Mouse (Mus musculus): ENCODE data around the gene Myo15b.
"Not testable (repeated sequence)": the region's sequence is repeated elsewhere in the genome, so short reads cannot be mapped to it uniquely, and the experiment has no call there.

Myo15b gene

DNA sequence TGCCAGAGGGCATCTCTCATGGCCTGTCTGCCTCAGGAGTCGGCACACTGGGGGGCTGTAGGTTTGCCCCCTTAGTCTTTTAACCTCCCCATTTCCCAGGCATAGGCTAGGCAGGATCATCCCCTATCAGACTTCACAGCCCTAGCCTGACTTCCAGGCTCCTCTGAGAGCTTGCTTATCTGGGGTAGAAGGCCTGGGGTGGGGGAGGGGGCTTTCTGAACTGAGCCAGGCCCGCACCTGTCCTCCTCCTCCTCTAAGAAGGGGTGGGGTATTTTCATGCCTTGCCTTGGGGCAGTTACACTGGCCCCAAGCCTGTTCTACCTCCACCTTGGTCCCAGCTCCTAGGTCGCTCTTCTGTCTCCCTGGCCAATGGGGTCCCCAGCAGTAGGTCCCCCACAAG is 26.7 kb upstream of the Myo15b start:
- DNase-seq = no peak

DNA sequence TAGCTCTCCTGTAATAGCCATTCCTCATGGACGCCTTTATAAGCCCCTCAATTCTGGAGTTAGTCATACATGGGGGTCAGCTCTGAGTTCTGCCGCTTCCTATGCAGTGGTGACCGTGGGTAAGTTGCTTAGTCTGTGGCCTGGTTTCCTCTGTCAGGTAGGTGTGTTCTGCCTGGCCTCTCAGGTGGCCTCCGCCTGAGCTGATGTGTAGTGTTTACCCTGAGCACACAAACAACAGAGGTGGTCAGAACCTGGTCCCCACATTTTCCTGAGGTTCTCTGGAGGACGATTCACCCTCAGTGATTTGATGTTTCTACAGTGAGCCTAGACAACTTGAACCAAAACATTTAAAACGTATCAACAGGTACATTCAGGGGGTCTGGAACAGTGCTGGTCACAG is 26.1 kb upstream of the Myo15b start:
- DNase-seq = peak in 1 of 2 experiments; percentile 24

GRCm38 (mm10) chr11:115832523-115832922 is 25.7 kb upstream of the Myo15b start:
- DNase-seq = peak; percentile 91 to 94

DNA sequence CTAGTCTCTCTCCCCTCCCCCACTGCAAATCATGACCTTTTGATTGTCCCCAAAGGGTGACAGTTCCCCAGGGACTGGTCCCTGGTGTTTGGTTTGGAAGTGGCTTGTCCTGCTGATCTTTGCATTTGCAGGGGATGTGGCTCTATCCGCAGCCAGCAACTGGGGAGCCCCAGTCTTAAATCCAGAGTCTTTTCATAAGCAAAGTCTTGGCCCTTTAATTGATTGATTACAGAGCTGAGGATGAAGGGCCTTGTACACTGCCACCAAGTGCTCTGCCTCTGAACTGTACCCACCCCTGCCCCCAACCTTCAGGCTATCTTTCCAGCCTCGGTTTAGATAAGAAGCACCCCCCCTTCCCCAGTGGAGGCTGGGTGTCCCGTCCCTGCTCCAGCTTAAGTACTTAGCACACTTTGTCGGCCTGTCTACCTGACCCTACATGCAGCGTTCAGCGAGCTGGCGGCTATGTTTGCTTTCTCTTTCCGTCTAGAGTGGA is 25.1 kb upstream of the Myo15b start:
- peak; percentile 51 to 67 for DNase-seq

DNA sequence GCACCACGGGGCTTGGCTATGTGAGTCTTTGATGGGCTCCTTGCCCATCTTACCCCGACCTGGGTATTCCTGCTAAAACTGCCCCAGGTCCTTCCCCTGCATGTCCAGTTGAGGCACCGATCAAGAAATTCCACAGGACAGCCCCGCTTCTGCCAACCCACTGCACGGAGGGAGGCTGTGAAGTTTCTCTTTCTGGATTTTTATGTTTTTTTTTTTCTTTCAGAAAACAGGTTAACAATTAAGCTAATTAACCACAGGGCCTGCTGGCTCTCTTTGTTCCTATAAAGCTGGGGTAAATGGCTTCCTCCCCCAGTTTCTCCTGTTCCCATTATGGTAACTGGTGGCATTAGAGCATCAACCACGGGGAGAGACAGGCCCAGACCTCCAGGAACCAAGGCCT is 24.2 kb upstream of the Myo15b start:
- peak in 1 of 2 experiments; percentile 31 for DNase-seq

DNA sequence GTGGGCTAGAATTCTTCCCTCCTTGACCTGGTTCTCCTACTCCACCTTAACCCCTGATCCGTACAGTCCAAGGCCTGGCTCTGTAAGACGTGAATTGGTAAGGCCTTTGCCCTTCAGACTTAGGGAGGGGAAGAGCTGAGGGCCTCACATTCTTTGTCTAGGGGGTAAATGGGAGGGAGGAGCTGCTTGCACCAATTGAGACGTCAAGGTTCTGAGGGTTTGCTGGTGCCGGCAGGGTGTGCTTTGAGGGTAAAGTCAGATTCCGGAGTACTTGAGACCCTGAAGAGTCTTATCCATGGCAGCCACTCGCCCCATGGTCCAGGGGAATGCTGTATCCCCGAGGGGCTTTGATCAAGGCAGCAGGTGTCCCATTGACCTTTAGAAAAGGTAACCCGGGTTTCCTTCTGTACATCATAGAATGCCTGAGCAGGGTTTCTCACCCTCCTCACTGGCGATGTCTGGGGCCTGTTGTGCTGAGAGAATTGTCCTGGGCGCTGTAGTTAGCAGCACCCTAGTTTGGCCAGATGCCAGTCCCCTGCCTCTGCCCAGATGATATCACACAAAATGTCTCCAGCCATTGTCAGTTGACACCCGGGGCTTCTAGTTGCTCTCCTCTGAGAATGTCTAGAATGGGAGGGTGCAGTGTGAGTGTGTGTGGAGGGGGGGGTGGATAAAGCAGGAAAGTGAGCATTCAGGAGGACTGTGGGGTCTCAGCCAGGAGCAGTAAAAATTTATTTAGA is 21.4 kb upstream of the Myo15b start:
- DNase-seq = peak; percentile 31 to 53

DNA sequence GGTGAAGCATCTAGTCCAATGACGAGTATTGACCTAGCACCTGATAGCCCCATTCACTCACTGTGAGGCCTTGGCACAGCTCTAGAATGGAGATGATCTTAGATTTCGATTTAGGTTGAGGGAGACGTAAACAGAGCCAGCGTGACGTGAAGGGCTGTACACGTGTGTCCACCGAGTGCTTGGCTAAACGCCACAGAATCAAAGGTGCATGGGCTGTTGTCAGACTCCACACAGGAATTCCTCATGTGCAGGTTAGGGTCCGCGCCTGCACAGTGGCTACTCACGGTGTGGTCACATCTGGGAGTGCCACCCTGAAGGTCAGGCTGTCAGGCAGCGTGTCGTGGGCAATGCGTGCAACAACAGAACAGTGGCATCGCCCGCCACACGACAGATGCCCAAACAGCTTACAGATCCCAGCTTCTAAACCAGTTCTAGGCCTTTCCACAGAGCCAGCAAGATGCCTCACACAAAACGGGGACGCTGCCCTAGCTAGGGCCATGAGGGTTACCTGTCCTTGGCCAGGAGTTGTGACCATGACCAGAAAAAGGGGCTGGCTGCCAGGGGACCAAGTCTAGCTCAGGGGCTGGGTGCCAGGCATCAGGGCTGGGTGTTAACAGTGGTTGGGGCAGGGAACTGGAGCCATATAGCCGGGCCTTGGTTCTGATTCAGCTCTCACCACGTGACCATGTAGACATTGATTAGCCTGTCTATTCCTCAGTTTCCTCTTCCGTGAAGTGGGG is 20.4 kb upstream of the Myo15b start:
- DNase-seq = peak in 1 of 2 experiments; percentile 34

GRCm38 (mm10) chr11:115838895-115839311 is 19.3 kb upstream of the Myo15b start:
- peak; percentile 24 to 43 for DNase-seq

- DNase-seq = no peak
Measured at GRCm38 (mm10) chr11:115839732-115840131, 18.5 kb upstream of the Myo15b start.

GRCm38 (mm10) chr11:115841044-115841443 is 17.2 kb upstream of the Myo15b start:
- DNase-seq = no peak

DNA sequence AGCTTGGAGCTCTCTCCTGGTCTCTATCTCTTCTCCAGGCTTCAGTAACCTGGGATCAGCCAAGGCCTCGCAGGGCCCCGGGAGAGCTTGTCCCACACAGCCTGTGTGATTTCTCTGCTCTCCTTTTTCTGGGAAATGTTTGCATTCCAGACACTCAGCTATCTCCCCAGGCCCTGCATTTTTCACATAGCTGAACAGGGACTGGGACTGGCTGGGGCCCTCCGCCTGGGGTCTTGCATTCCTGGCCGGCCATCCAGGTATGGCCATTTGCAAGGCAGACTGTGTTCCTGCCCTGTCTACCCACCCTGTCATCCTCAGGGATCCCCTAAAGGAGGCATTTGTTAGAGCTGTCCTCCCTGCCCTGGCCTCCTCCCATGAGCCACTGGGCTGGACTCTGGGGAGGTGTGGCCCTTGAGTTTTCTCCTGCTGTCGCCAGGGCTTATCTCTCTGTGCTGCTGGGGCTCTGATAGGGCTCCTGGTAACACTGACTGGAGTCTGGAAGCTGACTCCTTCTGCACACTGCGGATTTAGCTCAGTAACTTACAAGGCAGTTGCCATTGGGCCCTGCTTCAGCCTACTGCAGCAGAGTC is 16.1 kb upstream of the Myo15b start:
- peak; percentile 52 to 64 for DNase-seq

DNA sequence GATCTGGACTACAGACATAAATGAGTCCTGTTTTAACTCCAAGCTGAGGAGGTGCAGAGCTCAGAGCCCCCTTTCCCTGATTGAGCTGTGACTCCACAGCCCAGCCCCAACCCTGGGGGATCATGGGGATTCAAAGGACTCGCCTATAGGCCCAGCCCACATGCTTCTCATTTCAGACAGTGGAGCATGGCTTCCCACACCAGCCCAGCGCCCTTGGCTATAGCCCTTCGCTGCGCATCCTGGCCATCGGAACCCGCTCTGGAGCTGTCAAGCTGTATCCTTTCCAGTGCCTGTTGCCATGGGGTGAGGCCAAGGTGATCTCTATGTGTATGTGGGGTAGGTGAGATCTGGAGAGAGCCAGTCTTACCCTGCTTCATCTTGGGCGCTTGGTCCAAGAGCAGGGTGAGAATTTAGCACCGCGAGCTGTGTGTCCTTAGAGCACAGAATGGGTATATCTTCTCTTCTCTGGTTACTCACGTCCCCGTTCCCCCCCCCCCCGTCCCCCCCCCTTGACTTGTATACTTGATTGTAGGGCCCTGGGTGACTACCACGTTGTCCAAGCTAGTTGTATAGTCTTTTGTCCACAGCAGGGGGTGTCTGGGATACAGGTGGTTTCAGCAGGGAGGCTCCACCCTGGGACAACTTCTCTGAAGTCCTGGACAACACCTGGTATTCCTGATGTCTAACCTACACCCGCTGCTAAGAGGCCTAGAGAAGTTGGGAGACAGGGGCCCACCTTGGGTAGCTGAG is 14.9 kb upstream of the Myo15b start:
- DNase-seq = no peak

DNA sequence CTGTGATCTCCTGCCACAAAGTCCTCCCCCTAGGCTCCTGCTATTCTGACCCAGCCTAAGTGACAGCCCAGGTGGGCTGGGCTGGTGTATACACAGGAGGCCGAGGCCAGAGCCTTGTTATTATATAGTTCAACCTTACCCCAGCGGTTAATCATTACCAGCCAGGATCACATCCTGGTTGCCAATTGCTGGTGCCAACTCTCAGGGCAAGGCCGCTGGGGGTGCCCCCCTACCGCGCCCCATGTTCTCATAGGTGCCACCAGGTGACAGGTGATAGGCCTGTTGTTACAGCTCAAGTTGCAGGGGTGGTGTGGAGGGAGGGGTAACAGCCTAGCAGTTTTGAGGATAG is 14.3 kb upstream of the Myo15b start:
- DNase-seq = peak; percentile 71 to 84

- DNase-seq = peak; percentile 58 to 76
Measured at GRCm38 (mm10) chr11:115844240-115844639, 14.0 kb upstream of the Myo15b start.

GRCm38 (mm10) chr11:115845819-115846218 is 12.4 kb upstream of the Myo15b start:
- DNase-seq = no peak

GRCm38 (mm10) chr11:115854674-115855073 is 3.5 kb upstream of the Myo15b start:
- DNase-seq = no peak

GRCm38 (mm10) chr11:115857146-115857545 is 1.1 kb upstream of the Myo15b start:
- not testable (repeated sequence) for DNase-seq

DNA sequence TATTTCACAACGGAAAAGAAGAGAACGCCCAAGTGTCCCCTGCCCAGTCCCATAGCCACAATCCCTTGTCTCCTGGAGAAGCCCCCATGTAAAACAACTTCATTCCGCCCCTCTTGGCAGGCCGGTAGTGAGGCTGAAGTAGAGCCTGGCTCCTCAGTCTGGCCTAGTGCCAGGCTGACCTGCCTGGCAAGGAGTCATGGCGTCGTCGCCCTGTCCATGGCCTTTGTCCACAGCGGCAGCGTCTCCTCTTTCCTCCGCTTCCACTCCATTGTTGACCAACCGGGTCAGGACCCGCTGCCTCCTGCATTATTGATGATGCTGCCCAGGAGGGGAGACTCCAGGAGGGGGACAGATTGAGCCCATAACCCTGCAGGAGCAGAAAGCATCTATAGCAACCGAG is 270 bp upstream of the Myo15b start:
- DNase-seq = peak in 1 of 2 experiments; percentile 36

GRCm38 (mm10) chr11:115859143-115859945 is 1.1 kb downstream of the Myo15b start:
- DNase-seq = peak; percentile 94 to 95

DNA sequence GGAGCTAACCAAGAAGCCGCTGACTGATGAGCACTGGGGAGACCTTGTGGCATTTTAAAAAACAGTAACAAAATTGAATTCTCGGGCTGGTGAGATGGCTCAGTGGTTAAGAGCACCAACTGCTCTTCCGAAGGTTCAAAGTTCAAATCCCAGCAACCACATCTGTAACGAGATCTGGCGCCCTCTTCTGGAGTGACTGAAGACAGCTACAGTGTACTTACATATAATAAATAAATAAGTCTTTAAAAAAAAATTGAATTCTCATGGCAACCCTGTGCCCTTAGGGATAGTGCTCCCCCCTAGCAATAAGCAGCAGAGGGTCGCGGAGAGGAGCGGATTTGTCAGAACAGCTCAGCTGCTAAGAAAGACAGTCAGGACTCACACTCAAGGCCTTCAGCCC is 5.7 kb downstream of the Myo15b start:
- no peak for DNase-seq

GRCm38 (mm10) chr11:115869393-115869792 is 11.2 kb downstream of the Myo15b start:
- no peak for DNase-seq

- no peak for DNase-seq
Measured at GRCm38 (mm10) chr11:115872437-115872836, 14.2 kb downstream of the Myo15b start.
